Mouse (Mus musculus) liver (tissue): ENCODE results near the gene Hsd3b7.
"Not testable (repeated sequence)": the region's sequence is repeated elsewhere in the genome, so short reads cannot be mapped to it uniquely, and the experiment has no call there.

ENCODE experiments used
- DNase-seq: peaks from one replicate; pipeline ENCODE4 v3.0.0-alpha.2; 2020; ENCODE audit warnings: mixed read lengths

The Hsd3b7 gene

DNA sequence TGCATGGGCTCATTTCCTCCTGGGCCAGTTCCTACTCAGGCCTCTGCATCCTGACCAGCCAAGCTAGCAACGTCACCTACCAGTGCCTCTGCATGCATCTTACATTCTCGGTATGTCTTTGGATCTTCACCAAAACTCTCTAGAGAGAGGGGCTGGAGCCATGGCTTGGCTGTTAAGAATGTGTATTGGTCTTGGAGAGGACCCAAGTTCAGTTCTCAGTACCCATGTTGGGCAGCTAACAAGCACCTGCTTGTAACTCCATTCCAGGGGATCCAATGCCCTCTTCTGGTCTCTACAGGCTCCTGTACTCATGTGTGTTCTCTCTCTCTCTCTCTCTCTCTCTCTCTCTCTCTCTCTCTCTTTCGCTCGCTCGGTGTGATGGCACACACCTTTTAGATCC is 17.4 kb downstream of the Hsd3b7 start:
- DNase-seq: no peak

DNA sequence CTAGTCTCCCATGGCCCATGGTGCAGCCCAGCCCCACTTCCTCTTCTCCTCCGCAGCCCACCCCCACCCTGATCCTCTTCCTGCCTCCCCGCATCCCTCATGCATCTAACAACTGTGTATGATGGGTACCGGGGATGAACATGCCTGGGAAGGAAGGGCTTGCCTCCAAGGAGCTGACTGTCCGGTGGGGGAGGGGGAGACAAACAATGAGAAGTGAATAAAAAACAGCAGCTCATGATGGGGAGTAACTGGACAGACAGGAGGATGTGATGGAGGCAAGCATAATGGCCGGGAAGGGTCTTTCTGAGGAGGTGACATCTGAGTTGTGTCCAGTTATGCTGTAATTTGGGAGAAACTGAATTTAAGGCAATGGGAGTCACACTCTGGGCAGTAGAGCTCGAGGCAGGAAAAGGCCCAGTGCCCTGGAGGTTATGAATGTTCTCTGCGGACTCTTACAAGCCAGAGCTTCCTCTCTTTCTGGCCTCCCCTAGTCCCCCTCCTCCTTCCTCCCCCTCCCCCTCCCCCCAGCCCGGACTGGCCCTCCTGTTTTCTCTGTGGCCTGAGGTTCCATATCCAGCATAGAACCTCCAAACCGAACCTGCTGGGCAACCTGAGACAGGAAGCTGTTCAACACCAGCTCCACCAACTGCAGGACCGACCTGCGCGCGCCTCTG is 20.6 kb downstream of the Hsd3b7 start:
- no peak for DNase-seq

DNA sequence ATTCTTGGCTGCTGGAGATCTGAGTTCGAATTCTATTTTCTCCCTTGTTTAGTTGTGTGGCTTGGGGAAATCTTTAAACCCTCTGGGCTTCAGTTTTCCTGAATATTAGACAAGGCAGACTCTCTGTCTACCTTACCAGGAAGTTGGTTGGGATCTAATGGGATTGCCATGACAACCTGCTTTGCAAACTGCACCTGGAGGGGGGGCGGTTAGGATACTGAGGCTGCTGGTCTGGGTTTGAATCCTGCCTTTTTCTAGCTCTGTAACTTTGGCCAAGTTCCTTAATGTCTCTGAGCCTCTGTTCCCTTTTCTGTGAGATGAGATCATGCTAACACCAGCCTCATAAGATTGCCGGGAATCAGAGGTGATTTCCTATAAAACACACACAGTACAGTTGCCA is 22.1 kb downstream of the Hsd3b7 start:
- DNase-seq: no peak

DNA sequence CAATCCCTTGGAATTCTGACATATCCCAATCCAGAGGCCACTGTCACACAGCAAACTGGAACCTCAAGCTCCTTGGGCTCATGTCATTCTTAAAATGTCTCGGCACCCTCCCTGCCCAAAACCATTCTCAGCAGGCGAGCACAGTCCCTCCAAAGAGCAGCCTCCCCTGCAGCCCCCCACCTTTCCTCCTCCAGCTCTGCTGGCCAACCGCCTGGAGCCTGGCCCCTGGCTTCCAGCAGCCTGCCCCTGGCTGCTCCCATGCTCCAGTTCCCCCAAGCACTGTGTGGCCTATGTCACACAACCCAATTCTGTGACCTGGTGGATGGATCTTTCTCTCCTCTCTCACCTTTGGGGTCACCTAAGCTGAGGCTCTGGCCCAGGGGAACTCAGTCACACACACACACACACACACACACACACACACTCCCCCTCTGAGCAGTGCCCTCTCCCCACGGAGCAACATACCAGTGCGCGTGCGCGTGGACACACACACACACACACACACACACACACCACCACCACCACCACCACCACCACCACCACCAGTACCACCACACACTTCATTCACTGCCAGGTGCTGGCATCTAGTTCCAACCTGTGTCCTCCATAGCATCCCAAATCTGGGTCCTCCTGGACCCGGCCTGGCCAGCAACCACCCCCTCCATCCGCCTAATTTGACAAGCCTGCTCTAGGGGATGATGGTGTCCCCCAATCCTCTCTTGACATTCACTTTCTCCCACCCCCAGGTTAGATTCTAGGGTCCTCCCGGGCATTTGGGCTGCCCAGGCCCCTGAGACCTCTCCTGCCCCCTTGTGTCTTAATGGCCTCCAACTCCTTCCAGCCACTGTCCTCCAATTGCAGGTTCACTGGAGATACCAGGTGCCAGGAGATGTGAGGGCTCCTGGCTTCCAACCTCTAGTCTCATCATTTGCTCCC is 23.1 kb downstream of the Hsd3b7 start:
- peak; percentile 2 for DNase-seq

GRCm38 (mm10) chr7:127824176-127824871 is 23.9 kb downstream of the Hsd3b7 start, which contains the start of the genes Stx4a and Stx1b:
Stx4a (plus strand) TSS chr7:127824294.
Stx1b (minus strand) TSS chr7:127824549.
- peak; percentile 38 for DNase-seq

GRCm38 (mm10) chr7:127835550-127835949 is 35.1 kb downstream of the Hsd3b7 start:
- DNase-seq: no peak

- no peak for DNase-seq
These were observed 37.1 kb downstream of the Hsd3b7 start for GRCm38 (mm10) chr7:127837473-127837872.

DNA sequence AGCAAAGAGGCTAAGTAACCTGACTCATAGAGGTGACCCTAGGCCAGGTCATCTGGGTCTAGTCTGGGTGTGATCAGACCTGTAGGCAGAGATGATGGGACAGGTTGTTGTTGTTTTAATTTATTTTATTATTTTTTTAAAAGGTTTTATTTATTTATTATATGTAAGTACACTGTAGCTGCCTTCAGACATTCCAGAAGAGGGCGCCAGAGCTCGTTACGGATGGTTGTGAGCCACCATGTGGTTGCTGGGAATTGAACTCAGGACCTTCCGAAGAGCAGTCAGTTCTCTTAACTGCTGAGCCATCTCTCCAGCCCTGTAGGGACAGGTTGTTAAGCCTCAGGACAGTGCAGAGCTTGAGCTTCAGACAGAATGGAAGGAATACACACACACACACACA is 37.5 kb downstream of the Hsd3b7 start:
- not testable (repeated sequence) for DNase-seq

- DNase-seq: not testable (repeated sequence)
These were observed 39.6 kb downstream of the Hsd3b7 start for GRCm38 (mm10) chr7:127840031-127840430.

DNA sequence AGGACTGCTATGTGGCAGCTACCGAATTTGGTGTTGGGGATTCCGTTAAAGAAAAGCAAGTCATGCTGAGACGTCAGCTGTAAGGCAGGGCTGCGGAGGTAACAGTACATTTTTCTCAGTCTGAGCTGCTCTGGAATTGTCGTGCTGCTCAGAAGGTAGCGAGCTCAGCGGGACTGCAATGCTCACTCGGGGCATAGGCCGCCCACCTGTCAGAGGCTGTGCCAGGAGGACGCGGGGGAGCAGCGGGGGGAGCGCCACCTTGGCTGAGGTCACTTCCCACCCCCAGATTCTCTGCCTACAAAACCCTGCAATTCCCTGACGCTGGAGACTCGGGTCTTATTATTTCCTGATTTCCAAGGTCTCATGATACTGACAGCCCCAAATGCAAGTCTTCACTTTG is 40.5 kb downstream of the Hsd3b7 start:
- peak; percentile 44 for DNase-seq

DNA sequence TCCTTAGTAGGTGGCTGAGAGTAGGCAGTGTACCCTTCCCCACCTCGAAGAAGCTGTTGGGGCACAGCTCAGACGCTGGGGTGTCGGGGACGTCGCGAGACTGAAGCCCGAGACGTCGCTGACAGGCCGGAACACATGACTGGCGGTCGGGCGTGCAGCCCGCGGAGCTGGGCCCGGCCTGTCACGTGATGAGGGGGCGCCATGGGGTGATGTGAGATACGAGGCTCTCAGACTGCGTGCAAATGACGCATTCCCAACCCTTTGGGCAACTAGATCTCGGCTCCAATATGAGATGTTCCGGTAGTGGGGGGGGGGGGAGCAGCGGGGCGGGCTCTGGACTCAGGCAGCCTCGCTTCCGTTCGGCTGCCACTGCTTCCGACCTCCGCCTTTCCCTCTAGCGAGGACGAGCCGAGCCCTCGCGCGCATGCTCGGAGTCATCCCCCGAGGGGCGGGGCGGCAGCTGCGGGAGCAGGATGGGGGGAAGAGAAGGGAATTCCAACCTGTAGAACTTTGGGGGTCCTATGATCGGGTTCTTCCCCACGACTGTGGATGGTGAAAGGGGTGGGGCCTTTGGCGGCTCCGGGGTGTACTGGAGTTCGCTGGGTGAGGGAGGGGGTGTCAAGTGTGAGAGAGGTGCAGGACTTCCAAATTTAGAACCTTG is 41.1 kb downstream of the Hsd3b7 start:
- DNase-seq: peak; percentile 93

DNA sequence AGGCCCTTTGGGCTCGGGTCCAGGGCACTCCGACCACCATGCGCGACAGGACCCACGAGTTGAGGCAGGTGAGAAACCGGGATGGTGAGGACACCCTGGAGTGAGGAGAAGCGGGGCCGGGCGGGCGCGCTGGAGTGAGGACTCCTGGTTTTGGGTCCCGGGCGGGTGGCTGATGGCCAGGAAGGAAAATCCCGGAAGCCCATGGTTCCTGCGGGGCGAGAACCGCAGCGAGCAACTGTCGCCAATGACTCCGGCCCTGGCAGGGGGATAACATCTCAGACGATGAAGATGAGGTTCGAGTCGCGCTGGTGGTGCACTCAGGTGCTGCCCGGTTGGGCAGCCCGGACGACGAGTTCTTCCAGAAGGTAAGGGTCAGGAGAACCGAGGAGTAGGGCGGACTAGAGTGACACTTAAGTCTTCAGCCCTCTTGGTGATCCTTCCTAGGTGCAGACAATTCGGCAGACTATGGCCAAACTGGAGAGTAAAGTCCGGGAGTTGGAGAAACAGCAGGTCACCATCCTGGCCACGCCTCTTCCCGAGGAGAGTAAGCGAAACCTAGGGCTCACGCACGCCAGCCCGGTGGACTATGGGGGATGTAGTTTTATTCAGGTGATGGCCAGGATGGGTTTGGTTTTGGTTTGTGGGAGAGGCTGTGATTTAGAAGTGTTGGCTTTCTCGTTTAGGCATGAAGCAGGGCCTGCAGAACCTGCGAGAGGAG is 41.8 kb downstream of the Hsd3b7 start:
- peak; percentile 84 for DNase-seq

DNA sequence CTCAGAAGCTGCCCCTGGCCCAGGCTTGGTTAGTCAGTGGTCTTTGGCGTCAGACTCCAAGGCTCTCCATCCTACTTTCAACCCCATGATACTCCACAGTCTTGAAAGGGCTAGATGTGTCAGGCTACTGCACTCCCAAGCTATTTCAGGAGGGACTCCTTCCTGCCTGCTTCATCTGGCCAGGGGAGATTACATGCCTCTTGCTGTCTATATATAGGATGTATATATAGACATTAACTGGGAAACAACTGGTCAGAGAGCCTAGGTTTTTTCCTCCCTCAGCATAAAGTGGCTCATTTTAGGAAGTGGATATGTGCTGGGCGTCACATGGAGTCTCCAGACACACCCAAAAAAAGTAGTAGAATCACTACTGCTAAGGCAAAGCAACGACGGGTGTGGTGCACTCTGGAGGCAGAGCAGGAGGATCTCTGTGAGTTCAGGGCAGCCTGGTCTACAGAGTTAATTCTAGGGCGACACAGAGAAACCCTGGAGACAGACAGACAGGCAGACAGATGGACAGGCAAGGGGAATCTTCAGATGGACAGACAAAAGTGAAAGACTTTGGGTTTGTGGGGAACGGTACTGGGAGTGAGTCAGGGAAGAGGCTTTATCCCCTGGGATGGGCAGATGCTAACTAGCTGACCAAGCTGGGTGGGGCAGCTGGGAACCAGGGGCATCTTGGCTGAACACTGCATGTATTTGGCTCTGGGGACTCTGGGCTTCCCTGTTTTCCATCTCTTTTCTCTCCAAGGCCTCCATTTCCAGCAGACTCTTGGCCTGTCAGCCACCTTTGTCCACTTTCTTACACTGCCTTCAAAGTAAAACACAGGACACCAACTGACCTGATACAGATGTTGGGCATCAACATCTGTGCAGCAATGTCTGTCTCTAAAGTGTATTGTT is 49.8 kb downstream of the Hsd3b7 start:
- DNase-seq: no peak

GRCm38 (mm10) chr7:127850906-127851305 is 50.5 kb downstream of the Hsd3b7 start:
- DNase-seq: no peak
